Mouse (Mus musculus) liver, adult (tissue): Measurements from ENCODE around the gene Mcmbp.

Source experiments
- GATA4 ChIP-seq: IDR thresholded peaks from 2 replicates; pipeline ENCODE4 v1.6.1; 2014; ENCODE audit warnings: mild to moderate bottlenecking, low read length; ENCODE audit not compliant: insufficient replicate concordance

Mcmbp gene

GRCm38 (mm10) chr7:128738041-128738440 is 2.3 kb downstream of the Mcmbp start:
- no peak for TF ChIP-seq GATA4

GRCm38 (mm10) chr7:128731585-128731984 is 8.7 kb downstream of the Mcmbp start:
- no peak for TF ChIP-seq GATA4

GRCm38 (mm10) chr7:128728738-128729137 is 11.6 kb downstream of the Mcmbp start:
- TF ChIP-seq GATA4, result no peak

GRCm38 (mm10) chr7:128727701-128728100 is 12.6 kb downstream of the Mcmbp start:
- no peak for TF ChIP-seq GATA4

GRCm38 (mm10) chr7:128726999-128727398 is 13.3 kb downstream of the Mcmbp start:
- no peak for TF ChIP-seq GATA4

GRCm38 (mm10) chr7:128725189-128725588 is 15.1 kb downstream of the Mcmbp start:
- no peak for TF ChIP-seq GATA4

GRCm38 (mm10) chr7:128724761-128725160 is 15.5 kb downstream of the Mcmbp start:
- no peak for TF ChIP-seq GATA4

- no peak for TF ChIP-seq GATA4
These were observed 22.3 kb downstream of the Mcmbp start for GRCm38 (mm10) chr7:128717991-128718390.

GRCm38 (mm10) chr7:128705735-128706134 is 34.6 kb downstream of the Mcmbp start:
- no peak for TF ChIP-seq GATA4

GRCm38 (mm10) chr7:128694848-128695247 is 45.4 kb downstream of the Mcmbp start:
- no peak for TF ChIP-seq GATA4

GRCm38 (mm10) chr7:128692163-128692562 is 48.1 kb downstream of the Mcmbp start:
- no peak for TF ChIP-seq GATA4

- TF ChIP-seq GATA4, result no peak
These were observed 49.5 kb downstream of the Mcmbp start for GRCm38 (mm10) chr7:128690796-128691195.

GRCm38 (mm10) chr7:128690070-128690469 is 50.2 kb downstream of the Mcmbp start:
- TF ChIP-seq GATA4, result no peak

GRCm38 (mm10) chr7:128689347-128689746 is 50.9 kb downstream of the Mcmbp start:
- no peak for TF ChIP-seq GATA4

- no peak for TF ChIP-seq GATA4
These were observed 52.3 kb downstream of the Mcmbp start for GRCm38 (mm10) chr7:128687821-128688564.

- no peak for TF ChIP-seq GATA4
These were observed 61.7 kb downstream of the Mcmbp start for GRCm38 (mm10) chr7:128678546-128678945.

GRCm38 (mm10) chr7:128672408-128673010 is 67.8 kb downstream of the Mcmbp start:
- TF ChIP-seq GATA4, result no peak
